Mouse (Mus musculus) liver, embryonic 13.5 days (tissue): Measurements from ENCODE around the gene Tes3-ps. TPM values are rescaled to one million over a fixed set of nuclear protein-coding genes. Genes with fewer than 3 reads are reported as not detected.

ENCODE experiments used
- ATAC-seq: fragments of 200-750 bp; cut with Nextera tagmentation; 2 replicates; pipeline ENCODE4 v1.8.0; 2017; ENCODE audit warnings: low read depth, mild to moderate bottlenecking, moderate number of reproducible peaks, moderate library complexity
- DNase-seq: peaks from one replicate; pipeline ENCODE4 v3.0.0; 2022
- H3K27ac ChIP-seq: fragments of 300-500 bp; sonication (generic); 2 replicates; pipeline ENCODE4 v1.5.1; 2015; ENCODE audit warnings: moderate library complexity, mild to moderate bottlenecking, inconsistent platforms
- H3K27me3 ChIP-seq: fragments of 300-500 bp; sonication (generic); 2 replicates; pipeline ENCODE4 v1.6.1; 2015; ENCODE audit warnings: mild to moderate bottlenecking, inconsistent platforms
- H3K36me3 ChIP-seq: fragments of 300-500 bp; sonication (generic); 2 replicates; pipeline ENCODE4 v1.6.1; 2015; ENCODE audit warnings: mild to moderate bottlenecking, inconsistent platforms
- H3K4me1 ChIP-seq: fragments of 300-500 bp; sonication (generic); replicated peaks from 2 replicates; pipeline ENCODE4 v1.6.1; 2015; ENCODE audit warnings: inconsistent platforms
- H3K4me2 ChIP-seq: fragments of 300-500 bp; sonication (generic); 2 replicates; pipeline ENCODE4 v1.6.1; 2015; ENCODE audit warnings: inconsistent platforms, mild to moderate bottlenecking, moderate library complexity
- H3K4me3 ChIP-seq: fragments of 300-500 bp; sonication (generic); replicated peaks from 2 replicates; pipeline ENCODE4 v1.5.1; 2015; ENCODE audit warnings: mild to moderate bottlenecking, inconsistent platforms
- H3K9ac ChIP-seq: fragments of 300-500 bp; sonication (generic); 2 replicates; pipeline ENCODE4 v1.6.1; 2015; ENCODE audit warnings: mild to moderate bottlenecking, inconsistent platforms
- H3K9me3 ChIP-seq: fragments of 300-500 bp; sonication (generic); replicated peaks from 2 replicates; pipeline ENCODE4 v1.6.1; 2016; ENCODE audit warnings: inconsistent platforms
- WGBS: fragments of 180-500 bp; shearing (Covaris S2); methylation state at CpG from one replicate; pipeline ENCODE4 v1.1.7; 2015; ENCODE audit not compliant: insufficient replicate concordance; 5-methylcytosine and 5-hydroxymethylcytosine counted together
- polyA plus RNA-seq: library from polyadenylated mRNA; unstranded; fragments of >200 nt; fragmentation: Nextera tagmentation; extraction: Ambion mirVana; gene quantifications from 2 replicates; pipeline ENCODE4 v1.2.1, GENCODE M21; 2015

Tes3-ps gene
- polyA plus RNA-seq, 1 experiment from 2014 or later: 1.0 TPM

- H3K9ac ChIP-seq: no peak overlapping the region
- H3K27me3 ChIP-seq: no peaks in the 10 kb centered on the region
- H3K36me3 ChIP-seq: no peaks in the 10 kb centered on the region
- no peak overlapping the region for H3K4me2 ChIP-seq
- ATAC-seq (no peak), DNase-seq (no peak)
- H3K4me3 ChIP-seq: no peak overlapping the region
- no peak overlapping the region for H3K27ac ChIP-seq
- no peaks in the 10 kb centered on the region for H3K9me3 ChIP-seq
- H3K4me1 ChIP-seq: no peaks in the 10 kb centered on the region
- 82% methylated on average over 4 of the region's 4 CpGs for WGBS
These were observed 12.7 kb downstream of the Tes3-ps start for GRCm38 (mm10) chr13:49505776-49506175.

GRCm38 (mm10) chr13:49507176-49507575, 14.1 kb downstream of the Tes3-ps start:
- H3K4me3 ChIP-seq: no peak overlapping the region
- no peak for ATAC-seq
- H3K9me3 ChIP-seq: no peaks in the 10 kb centered on the region
- no peak overlapping the region for H3K27ac ChIP-seq
- no peaks in the 10 kb centered on the region for H3K36me3 ChIP-seq
- no peak overlapping the region for H3K4me2 ChIP-seq
- no peaks in the 10 kb centered on the region for H3K4me1 ChIP-seq
- 75% methylated on average over 3 of the region's 3 CpGs for WGBS
- H3K27me3 ChIP-seq: no peaks in the 10 kb centered on the region
- no peak overlapping the region for H3K9ac ChIP-seq
- DNase-seq: no peak

- no peak overlapping the region for H3K27ac ChIP-seq
- no peak overlapping the region for H3K9ac ChIP-seq
- DNase-seq (no peak), ATAC-seq (no peak)
- no peaks in the 10 kb centered on the region for H3K36me3 ChIP-seq
- no peak overlapping the region for H3K4me2 ChIP-seq
- H3K9me3 ChIP-seq: no peaks in the 10 kb centered on the region
- H3K27me3 ChIP-seq: no peaks in the 10 kb centered on the region
- H3K4me1 ChIP-seq: no peaks in the 10 kb centered on the region
- H3K4me3 ChIP-seq: no peak overlapping the region
- 43% methylated on average over 2 of the region's 2 CpGs for WGBS
These were observed 25.6 kb downstream of the Tes3-ps start for GRCm38 (mm10) chr13:49518761-49519160.

- no peaks in the 10 kb centered on the region for H3K9me3 ChIP-seq
- no peak for ATAC-seq
- no peaks in the 10 kb centered on the region for H3K27me3 ChIP-seq
- H3K36me3 ChIP-seq: no peaks in the 10 kb centered on the region
- no peak overlapping the region for H3K9ac ChIP-seq
- no peak overlapping the region for H3K4me3 ChIP-seq
- no peak overlapping the region for H3K4me2 ChIP-seq
- no peak overlapping the region for H3K27ac ChIP-seq
- H3K4me1 ChIP-seq: no peaks in the 10 kb centered on the region
- WGBS: 75% methylated on average over 2 of the region's 2 CpGs
- DNase-seq: no peak
These were observed 33.1 kb downstream of the Tes3-ps start for GRCm38 (mm10) chr13:49526235-49526634.

- Histone ChIP-seq H3K36me3 (no peaks in the 10 kb centered on the region), H3K4me3 (no peak overlapping the region), H3K4me1 (no peaks in the 10 kb centered on the region), H3K27me3 (no peaks in the 10 kb centered on the region), H3K9me3 (no peaks in the 10 kb centered on the region), H3K4me2 (no peak overlapping the region), H3K9ac (no peak overlapping the region), H3K27ac (no peak overlapping the region)
- 90% methylated on average over 4 of the region's 4 CpGs for WGBS
- DNase-seq (no peak), ATAC-seq (no peak)
These were observed 37.5 kb downstream of the Tes3-ps start for GRCm38 (mm10) chr13:49530636-49531035.

- Histone ChIP-seq H3K27ac (no peak overlapping the region), H3K36me3 (no peaks in the 10 kb centered on the region), H3K9me3 (no peaks in the 10 kb centered on the region), H3K4me1 (no peaks in the 10 kb centered on the region), H3K9ac (no peak overlapping the region), H3K4me3 (no peak overlapping the region), H3K4me2 (no peak overlapping the region), H3K27me3 (no peaks in the 10 kb centered on the region)
- DNase-seq (no peak), ATAC-seq (no peak)
- WGBS: 88% methylated on average over 1 of the region's 1 CpGs
These were observed 43.8 kb downstream of the Tes3-ps start for GRCm38 (mm10) chr13:49536946-49537345.

GRCm38 (mm10) chr13:49538693-49539092, 45.6 kb downstream of the Tes3-ps start:
- H3K4me2 ChIP-seq: no peak overlapping the region
- H3K36me3 ChIP-seq: no peaks in the 10 kb centered on the region
- H3K4me3 ChIP-seq: no peak overlapping the region
- H3K27me3 ChIP-seq: no peaks in the 10 kb centered on the region
- ATAC-seq (no peak), DNase-seq (no peak)
- no peak overlapping the region for H3K27ac ChIP-seq
- WGBS: 81% methylated on average over 1 of the region's 1 CpGs
- H3K9ac ChIP-seq: no peak overlapping the region
- no peaks in the 10 kb centered on the region for H3K4me1 ChIP-seq
- no peaks in the 10 kb centered on the region for H3K9me3 ChIP-seq

GRCm38 (mm10) chr13:49544279-49544678, 51.2 kb downstream of the Tes3-ps start, which contains the start of gene Aspn:
TSS of gene Aspn (plus strand) at chr13:49544443.
- H3K4me2 ChIP-seq: no peak within 1 kb of the TSS
- H3K27ac ChIP-seq: no peak within 1 kb of the TSS
- 72% methylated on average over 3 of the region's 3 CpGs for WGBS
- H3K27me3 ChIP-seq: no peaks in the 10 kb centered on the region
- ATAC-seq (no peak), DNase-seq (no peak)
- H3K4me3 ChIP-seq: no peak within 1 kb of the TSS
- H3K9ac ChIP-seq: no peak within 1 kb of the TSS
- H3K4me1 ChIP-seq: no peaks in the 10 kb centered on the region
- no peaks in the 10 kb centered on the region for H3K36me3 ChIP-seq
- H3K9me3 ChIP-seq: no peaks in the 10 kb centered on the region

- Histone ChIP-seq H3K4me2 (no peak overlapping the region), H3K36me3 (no peaks in the 10 kb centered on the region), H3K4me1 (no peaks in the 10 kb centered on the region), H3K9ac (no peak overlapping the region), H3K9me3 (no peaks in the 10 kb centered on the region), H3K27me3 (no peaks in the 10 kb centered on the region), H3K4me3 (no peak overlapping the region), H3K27ac (no peak overlapping the region)
- DNase-seq (no peak), ATAC-seq (no peak)
- 68% methylated on average over 3 of the region's 3 CpGs for WGBS
These were observed 52.5 kb downstream of the Tes3-ps start for GRCm38 (mm10) chr13:49545646-49546045.

Other genes starting within 250 kb of the Tes3-ps start
- gene Susd3, start 244.6 kb upstream of the Tes3-ps start, polyA plus RNA-seq: 1.6 and 1.7 TPM in 2 replicates
- 0.37 and 0.39 TPM in 2 replicates for gene Fgd3, start 173.0 kb upstream of the Tes3-ps start, polyA plus RNA-seq
- gene Bicd2, start 151.7 kb upstream of the Tes3-ps start, polyA plus RNA-seq: 9.0 and 10.5 TPM in 2 replicates
- gene Ippk, start 72.1 kb upstream of the Tes3-ps start, polyA plus RNA-seq: 10.1 and 11.7 TPM in 2 replicates
- gene Ecm2, start 11.5 kb downstream of the Tes3-ps start, polyA plus RNA-seq: 0.18 and 0.23 TPM in 2 replicates
- gene Aspn, start 51.1 kb downstream of the Tes3-ps start, polyA plus RNA-seq: 0.48 and 0.89 TPM in 2 replicates
- 0.48 and 0.53 TPM in 2 replicates for gene Omd, start 89.1 kb downstream of the Tes3-ps start, polyA plus RNA-seq
- gene Ogn, start 114.7 kb downstream of the Tes3-ps start, polyA plus RNA-seq: 2.8 and 3.5 TPM in 2 replicates
- 33.8 and 39.7 TPM in 2 replicates for gene Cenpp, start 159.5 kb downstream of the Tes3-ps start, polyA plus RNA-seq
- 13.9 and 15.5 TPM in 2 replicates for gene Nol8, start 159.8 kb downstream of the Tes3-ps start, polyA plus RNA-seq
- 57.3 and 73.9 TPM in 2 replicates for gene Iars, start 188.8 kb downstream of the Tes3-ps start, polyA plus RNA-seq